Mouse (Mus musculus) lung, embryonic 16.5 days (tissue): ENCODE results near the gene Prdm1. TPM values are rescaled to one million over a fixed set of nuclear protein-coding genes. Genes with fewer than 3 reads are reported as not detected.

Source experiments
- ATAC-seq: fragments of 200-750 bp; cut with Nextera tagmentation; 2 replicates; pipeline ENCODE4 v1.8.0; 2017; ENCODE audit warnings: low read depth, mild to moderate bottlenecking, moderate library complexity
- H3K27ac ChIP-seq: fragments of 300-500 bp; sonication (generic); 2 replicates; pipeline ENCODE4 v1.5.1; 2014; ENCODE audit warnings: mild to moderate bottlenecking, control low read depth, low read length
- H3K27me3 ChIP-seq: fragments of 300-500 bp; sonication (generic); 2 replicates; pipeline ENCODE4 v1.6.1; 2014; ENCODE audit warnings: low read depth, low read length, mixed read lengths; ENCODE audit not compliant: control insufficient read depth, insufficient read depth
- H3K36me3 ChIP-seq: fragments of 300-500 bp; sonication (generic); 2 replicates; pipeline ENCODE4 v1.6.1; 2014; ENCODE audit warnings: low read length; ENCODE audit not compliant: control insufficient read depth, insufficient read depth
- H3K4me1 ChIP-seq: fragments of 300-500 bp; sonication (generic); replicated peaks from 2 replicates; pipeline ENCODE4 v1.6.1; 2014; ENCODE audit warnings: low read length, mixed read lengths; ENCODE audit not compliant: control insufficient read depth, insufficient read depth
- H3K4me2 ChIP-seq: fragments of 300-500 bp; sonication (generic); 2 replicates; pipeline ENCODE4 v1.6.1; 2014; ENCODE audit warnings: low read depth, low read length, control low read depth
- H3K4me3 ChIP-seq: fragments of 300-500 bp; sonication (generic); 2 replicates; pipeline ENCODE4 v1.5.1; 2014; ENCODE audit warnings: mild to moderate bottlenecking, low read length, control low read depth
- H3K9ac ChIP-seq: fragments of 300-500 bp; sonication (generic); 2 replicates; pipeline ENCODE4 v1.6.1; 2014; ENCODE audit warnings: low read length, control low read depth
- H3K9me3 ChIP-seq: fragments of 300-500 bp; sonication (generic); 2 replicates; pipeline ENCODE4 v1.6.1; 2016; ENCODE audit warnings: low read length; ENCODE audit not compliant: control insufficient read depth
- WGBS: fragments of 180-500 bp; shearing (Covaris S2); extraction: QIAGEN DNeasy Blood & Tissue Kit; methylation state at CpG from one replicate; pipeline ENCODE4 v1.1.7; 2014; 5-methylcytosine and 5-hydroxymethylcytosine counted together
- polyA plus RNA-seq: library from polyadenylated mRNA; unstranded; fragments of >200 nt; fragmentation: Nextera tagmentation; extraction: Ambion mirVana; gene quantifications from 2 replicates; pipeline ENCODE4 v1.2.1, GENCODE M21; 2015

Gene Prdm1
- polyA plus RNA-seq, 1 experiment from 2014 or later = 2.3 TPM

GRCm38 (mm10) chr10:44479286-44479685 is 49.0 kb downstream of the Prdm1 start:
- H3K4me2 ChIP-seq = no peak overlapping the region
- 30% methylated on average over 6 of the region's 6 CpGs for WGBS
- no peak overlapping the region for H3K9ac ChIP-seq
- no peaks in the 10 kb centered on the region for H3K36me3 ChIP-seq
- H3K27me3 ChIP-seq = peaks cover 4% of the 10 kb centered on the region; the same call in 1 of the 2 replicates
- H3K4me1 ChIP-seq = peaks cover 29% of the 10 kb centered on the region
- no peak overlapping the region for H3K27ac ChIP-seq
- ATAC-seq = no peak
- H3K9me3 ChIP-seq = no peaks in the 10 kb centered on the region
- H3K4me3 ChIP-seq = no peak overlapping the region

GRCm38 (mm10) chr10:44478091-44478490 is 50.2 kb downstream of the Prdm1 start:
- H3K36me3 ChIP-seq = no peaks in the 10 kb centered on the region
- H3K4me3 ChIP-seq = no peak overlapping the region
- no peak overlapping the region for H3K4me2 ChIP-seq
- H3K4me1 ChIP-seq = peaks cover 25% of the 10 kb centered on the region
- H3K9ac ChIP-seq = no peak overlapping the region
- 59% methylated on average over 5 of the region's 5 CpGs for WGBS
- no peak overlapping the region for H3K27ac ChIP-seq
- no peaks in the 10 kb centered on the region for H3K9me3 ChIP-seq
- ATAC-seq = no peak
- H3K27me3 ChIP-seq = peaks cover 4% of the 10 kb centered on the region; the same call in 1 of the 2 replicates

GRCm38 (mm10) chr10:44477240-44477639 is 51.1 kb downstream of the Prdm1 start:
- no peak overlapping the region for H3K4me3 ChIP-seq
- H3K27me3 ChIP-seq = peaks cover 4% of the 10 kb centered on the region; the same call in 1 of the 2 replicates
- peak overlapping the region; percentile 43; the same call in 1 of the 2 replicates for H3K4me2 ChIP-seq
- no peak overlapping the region for H3K9ac ChIP-seq
- H3K36me3 ChIP-seq = no peaks in the 10 kb centered on the region
- WGBS = 37% methylated on average over 8 of the region's 8 CpGs
- peaks cover 25% of the 10 kb centered on the region for H3K4me1 ChIP-seq
- no peak for ATAC-seq
- H3K9me3 ChIP-seq = no peaks in the 10 kb centered on the region
- no peak overlapping the region for H3K27ac ChIP-seq

GRCm38 (mm10) chr10:44476523-44476922 is 51.8 kb downstream of the Prdm1 start:
- Histone ChIP-seq H3K27ac (no peak overlapping the region), H3K4me2 (peak overlapping the region; percentile 43), H3K4me1 (peaks cover 21% of the 10 kb centered on the region), H3K27me3 (peaks cover 4% of the 10 kb centered on the region; the same call in 1 of the 2 replicates), H3K9me3 (no peaks in the 10 kb centered on the region), H3K9ac (0 out of 2 replicates have a peak overlapping the region, but pooled peaks have one; percentile 16), H3K4me3 (peak overlapping the region; percentile 30), H3K36me3 (no peaks in the 10 kb centered on the region)
- WGBS = 36% methylated on average over 13 of the region's 13 CpGs
- 0 out of 2 replicates have a peak, but pooled peaks have one; percentile 13 for ATAC-seq

GRCm38 (mm10) chr10:44475376-44475775 is 52.9 kb downstream of the Prdm1 start:
- Histone ChIP-seq H3K4me3 (no peak overlapping the region), H3K27ac (no peak overlapping the region), H3K9ac (no peak overlapping the region), H3K36me3 (no peaks in the 10 kb centered on the region), H3K9me3 (no peaks in the 10 kb centered on the region), H3K4me1 (peaks cover 16% of the 10 kb centered on the region), H3K4me2 (no peak overlapping the region), H3K27me3 (no peaks in the 10 kb centered on the region)
- no peak for ATAC-seq
- WGBS = 67% methylated on average over 3 of the region's 3 CpGs

- ATAC-seq = peak; percentile 88
- H3K27me3 ChIP-seq = no peaks in the 10 kb centered on the region
- 15% methylated on average over 10 of the region's 10 CpGs for WGBS
- peak overlapping the region; percentile 45 for H3K27ac ChIP-seq
- H3K9me3 ChIP-seq = no peaks in the 10 kb centered on the region
- no peaks in the 10 kb centered on the region for H3K36me3 ChIP-seq
- no peak overlapping the region for H3K9ac ChIP-seq
- peaks cover 12% of the 10 kb centered on the region for H3K4me1 ChIP-seq
- no peak overlapping the region for H3K4me2 ChIP-seq
- H3K4me3 ChIP-seq = no peak overlapping the region
These were observed 54.0 kb downstream of the Prdm1 start for GRCm38 (mm10) chr10:44474256-44474655.

- 14% methylated on average over 8 of the region's 8 CpGs for WGBS
- H3K4me3 ChIP-seq = 0 out of 2 replicates have a peak overlapping the region, but pooled peaks have one; percentile 8
- H3K4me1 ChIP-seq = peaks cover 14% of the 10 kb centered on the region
- no peaks in the 10 kb centered on the region for H3K9me3 ChIP-seq
- no peaks in the 10 kb centered on the region for H3K36me3 ChIP-seq
- no peak overlapping the region for H3K27ac ChIP-seq
- H3K4me2 ChIP-seq = peak overlapping the region; percentile 32
- no peak overlapping the region for H3K9ac ChIP-seq
- peaks cover 17% of the 10 kb centered on the region for H3K27me3 ChIP-seq
- no peak for ATAC-seq
These were observed 62.7 kb downstream of the Prdm1 start for GRCm38 (mm10) chr10:44465618-44466017.

GRCm38 (mm10) chr10:44464563-44464962 is 63.7 kb downstream of the Prdm1 start:
- Histone ChIP-seq H3K4me3 (no peak overlapping the region), H3K27ac (no peak overlapping the region), H3K9ac (no peak overlapping the region), H3K36me3 (no peaks in the 10 kb centered on the region), H3K27me3 (peaks cover 18% of the 10 kb centered on the region), H3K4me2 (no peak overlapping the region), H3K4me1 (peaks cover 16% of the 10 kb centered on the region), H3K9me3 (no peaks in the 10 kb centered on the region)
- WGBS = 60% methylated on average over 5 of the region's 5 CpGs
- ATAC-seq = no peak

- peaks cover 21% of the 10 kb centered on the region for H3K4me1 ChIP-seq
- H3K27ac ChIP-seq = no peak overlapping the region
- no peak overlapping the region for H3K4me3 ChIP-seq
- H3K9ac ChIP-seq = no peak overlapping the region
- WGBS = 73% methylated on average over 4 of the region's 4 CpGs
- H3K4me2 ChIP-seq = no peak overlapping the region
- H3K27me3 ChIP-seq = peaks cover 19% of the 10 kb centered on the region
- H3K9me3 ChIP-seq = no peaks in the 10 kb centered on the region
- no peak for ATAC-seq
- H3K36me3 ChIP-seq = no peaks in the 10 kb centered on the region
These were observed 64.4 kb downstream of the Prdm1 start for GRCm38 (mm10) chr10:44463856-44464255.

- no peaks in the 10 kb centered on the region for H3K9me3 ChIP-seq
- 54% methylated on average over 8 of the region's 8 CpGs for WGBS
- no peak overlapping the region for H3K4me3 ChIP-seq
- H3K36me3 ChIP-seq = no peaks in the 10 kb centered on the region
- H3K4me2 ChIP-seq = no peak overlapping the region
- peaks cover 21% of the 10 kb centered on the region for H3K4me1 ChIP-seq
- ATAC-seq = no peak
- peaks cover 19% of the 10 kb centered on the region for H3K27me3 ChIP-seq
- no peak overlapping the region for H3K9ac ChIP-seq
- H3K27ac ChIP-seq = no peak overlapping the region
These were observed 66.0 kb downstream of the Prdm1 start for GRCm38 (mm10) chr10:44462351-44462750.
